Mouse (Mus musculus) urinary bladder, postnatal 14 days (tissue): ENCODE measurements around the gene Rsrc1.
A peak's percentile ranks its signal among the peaks of the same experiment; 100 is the strongest.

Experiments
- DNase-seq: peaks from one replicate; pipeline ENCODE4 v3.0.0; 2021; ENCODE audit warnings: low spot score

The Rsrc1 gene

GRCm38 (mm10) chr3:67372781-67373180 is 391.6 kb downstream of the Rsrc1 start:
- no peak for DNase-seq

- DNase-seq: peak; percentile 85
Observed at GRCm38 (mm10) chr3:67373872-67374271, 392.7 kb downstream of the Rsrc1 start, which contains the start of gene Mlf1. Gene Mlf1 (plus strand): TSS chr3:67374097.

- no peak for DNase-seq
Observed at GRCm38 (mm10) chr3:67374360-67374778, 393.2 kb downstream of the Rsrc1 start.

GRCm38 (mm10) chr3:67375063-67375462 is 393.9 kb downstream of the Rsrc1 start, which contains the start of gene Gm17402:
Gene Gm17402 (minus strand): TSS chr3:67375163.
- DNase-seq: no peak

- no peak for DNase-seq
Observed at GRCm38 (mm10) chr3:67378215-67378614, 397.0 kb downstream of the Rsrc1 start.
